Mouse (Mus musculus) heart, adult 2 months (tissue): ENCODE measurements at regions not wholly inside any gene's neighbourhood (a gene's known extent, or its start where the extent isn't known, plus 50 kb on each side); places are given as distances from the start of the nearest gene placed in this dataset.

ENCODE experiments used
- CTCF ChIP-seq: fragments of 200-600 bp; IDR thresholded peaks from 2 replicates; pipeline ENCODE4 v1.8.1; 2022; ENCODE audit warnings: antibody characterized with exemption, mild to moderate bottlenecking, moderate library complexity
- EP300 ChIP-seq: fragments of 200-500 bp; IDR thresholded peaks from 2 replicates; pipeline ENCODE4 v1.6.1; 2011; ENCODE audit warnings: low read depth, low read length, control low read depth; ENCODE audit not compliant: insufficient read depth
- POLR2A ChIP-seq: fragments of 200-500 bp; IDR thresholded peaks from 2 replicates; pipeline ENCODE4 v1.6.1; 2011; ENCODE audit warnings: mild to moderate bottlenecking, low read depth, low read length, control low read depth; ENCODE audit not compliant: insufficient read depth

- no peak for TF ChIP-seq POLR2A
- no peak for TF ChIP-seq CTCF
- TF ChIP-seq EP300 = no peak
Observed at GRCm38 (mm10) chr13:35517692-35518091, 141.9 kb upstream of the Cdyl start.
